Mouse (Mus musculus) embryo, embryonic 11.5 days (tissue): Measurements from ENCODE around the gene Fam160b1.

Experiments
- DNase-seq: peaks from one replicate; pipeline ENCODE4 v3.0.0-alpha.2; 2012; ENCODE audit warnings: low read depth, low spot score

Gene Fam160b1

GRCm38 (mm10) chr19:57423402-57423801 lies 62.9 kb downstream of the Fam160b1 start:
- DNase-seq = no peak

- no peak for DNase-seq
Measured at GRCm38 (mm10) chr19:57425296-57425695, 64.8 kb downstream of the Fam160b1 start.

- no peak for DNase-seq
Measured at GRCm38 (mm10) chr19:57426841-57427240, 66.4 kb downstream of the Fam160b1 start.

- DNase-seq = no peak
Measured at GRCm38 (mm10) chr19:57427756-57428438, 67.4 kb downstream of the Fam160b1 start.

- no peak for DNase-seq
Measured at GRCm38 (mm10) chr19:57428641-57429040, 68.2 kb downstream of the Fam160b1 start.

- no peak for DNase-seq
Measured at GRCm38 (mm10) chr19:57429926-57430325, 69.4 kb downstream of the Fam160b1 start.

GRCm38 (mm10) chr19:57431476-57431875 lies 71.0 kb downstream of the Fam160b1 start:
- no peak for DNase-seq

GRCm38 (mm10) chr19:57434024-57434423 lies 73.5 kb downstream of the Fam160b1 start:
- no peak for DNase-seq

- DNase-seq = no peak
Measured at GRCm38 (mm10) chr19:57436586-57437021, 76.1 kb downstream of the Fam160b1 start.

- no peak for DNase-seq
Measured at GRCm38 (mm10) chr19:57437042-57437441, 76.6 kb downstream of the Fam160b1 start.
